Mouse (Mus musculus) lung, adult 2 months (tissue): ENCODE measurements around the gene Olfr307.
"Not testable (repeated sequence)": the region's sequence is repeated elsewhere in the genome, so short reads cannot be mapped to it uniquely, and the experiment has no call there.

Experiments
- CTCF ChIP-seq: fragments of 200-500 bp; IDR thresholded peaks from 2 replicates; pipeline ENCODE4 v1.5.1; 2011; ENCODE audit warnings: mild to moderate bottlenecking, low read length, control low read depth; ENCODE audit not compliant: insufficient read depth
- POLR2A ChIP-seq: fragments of 200-500 bp; IDR thresholded peaks from 2 replicates; pipeline ENCODE4 v1.6.1; 2011; ENCODE audit warnings: low read depth, mild to moderate bottlenecking, control low read depth, low read length, borderline replicate concordance; ENCODE audit errors: extremely low read depth

DNA sequence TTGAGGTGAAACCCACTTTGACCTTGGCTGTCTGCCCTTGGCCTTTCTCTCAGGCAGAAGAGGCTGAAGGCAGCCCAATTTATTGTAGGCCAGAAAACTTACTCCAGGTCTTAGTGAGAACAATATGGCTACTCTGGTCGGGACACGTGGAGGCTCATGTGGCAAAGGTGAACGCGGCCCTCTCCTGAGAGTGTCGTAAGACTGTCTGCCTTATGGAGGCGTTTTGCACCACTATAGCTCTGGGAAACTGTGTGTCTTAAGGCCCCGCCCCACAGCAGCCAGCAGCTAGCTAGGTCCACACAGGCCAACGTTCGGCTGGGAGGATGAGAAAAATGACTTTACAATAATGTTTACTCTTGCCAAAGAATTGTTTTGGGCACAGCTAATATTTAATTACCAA is 8.9 kb upstream of the Olfr307 start:
- TF ChIP-seq POLR2A, CTCF: not testable (repeated sequence)
